Mouse (Mus musculus) kidney, adult 2 months (tissue): ENCODE results near the gene Rpl6.

ENCODE experiments used
- CTCF ChIP-seq: fragments of 200-500 bp; conservative IDR thresholded peaks from 2 replicates; pipeline ENCODE4 v1.5.1; 2011; ENCODE audit warnings: low read depth, mild to moderate bottlenecking, control low read depth, low read length, moderate library complexity, mixed read lengths; ENCODE audit not compliant: insufficient read depth, insufficient read length
- POLR2A ChIP-seq: fragments of 200-500 bp; IDR thresholded peaks from one replicate; pipeline ENCODE4 v1.6.1; 2011; ENCODE audit warnings: low read depth, low read length, control low read depth

GRCm38 (mm10) chr5:121242261-121242660 lies 38.0 kb downstream of the Rpl6 start:
- TF ChIP-seq POLR2A (no peak), CTCF (no peak)
